Mouse (Mus musculus) liver (tissue): ENCODE measurements around the gene Sptbn1.
A peak's percentile ranks its signal among the peaks of the same experiment; 100 is the strongest.

Experiments
- DNase-seq: peaks from one replicate; pipeline ENCODE4 v3.0.0-alpha.2; 2020; ENCODE audit warnings: mixed read lengths

Gene Sptbn1

DNA sequence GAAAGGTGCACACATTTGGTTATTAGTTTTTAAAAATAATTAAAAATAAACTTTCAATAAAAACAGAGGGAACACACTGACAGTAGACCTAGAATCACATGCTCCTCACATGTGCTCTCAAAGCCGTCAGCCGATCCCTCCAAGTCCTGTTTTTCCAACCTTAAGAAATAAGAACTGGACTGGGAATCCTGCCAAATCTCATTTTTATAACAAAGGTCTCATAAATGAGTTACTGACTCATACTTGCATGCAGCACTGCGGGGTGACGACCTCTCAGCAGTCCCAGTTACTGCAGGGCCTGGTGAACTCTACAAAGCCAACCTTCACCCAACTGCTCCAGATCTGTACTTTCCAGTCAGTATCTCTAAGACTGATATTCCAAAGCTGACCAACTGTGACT is 58.5 kb downstream of the Sptbn1 start:
- no peak for DNase-seq

GRCm38 (mm10) chr11:30204398-30204797 is 63.6 kb downstream of the Sptbn1 start:
- DNase-seq = no peak

GRCm38 (mm10) chr11:30200391-30200790 is 67.6 kb downstream of the Sptbn1 start:
- no peak for DNase-seq

DNA sequence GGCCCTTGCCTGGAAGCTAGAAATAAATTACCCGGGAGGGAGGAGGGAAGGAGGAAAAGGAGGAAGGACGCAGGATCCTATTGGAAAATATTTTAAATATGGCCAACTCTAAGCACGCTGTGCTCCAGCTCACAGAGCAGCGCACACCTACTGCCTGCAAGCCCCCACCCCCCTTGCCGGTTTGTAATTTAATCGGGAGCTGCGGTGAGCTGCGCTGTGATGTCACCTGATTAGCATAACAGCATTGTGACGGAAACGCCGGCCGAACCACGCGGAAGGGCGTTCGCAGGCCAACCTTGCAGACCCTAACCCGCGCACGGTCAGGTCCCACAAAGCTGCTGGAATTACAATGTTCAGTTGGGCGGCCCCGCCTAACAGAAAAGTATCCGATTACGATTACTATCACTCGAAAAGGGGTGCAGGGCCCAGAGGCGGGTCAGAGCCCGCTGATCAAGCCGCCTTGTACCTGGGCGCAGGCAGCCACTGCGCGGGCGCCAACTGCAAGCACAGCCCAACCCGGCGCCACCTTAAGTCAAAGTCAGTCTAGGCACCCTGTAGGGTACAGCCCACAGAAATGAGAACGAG is 69.8 kb downstream of the Sptbn1 start:
- peak; percentile 79 for DNase-seq

DNA sequence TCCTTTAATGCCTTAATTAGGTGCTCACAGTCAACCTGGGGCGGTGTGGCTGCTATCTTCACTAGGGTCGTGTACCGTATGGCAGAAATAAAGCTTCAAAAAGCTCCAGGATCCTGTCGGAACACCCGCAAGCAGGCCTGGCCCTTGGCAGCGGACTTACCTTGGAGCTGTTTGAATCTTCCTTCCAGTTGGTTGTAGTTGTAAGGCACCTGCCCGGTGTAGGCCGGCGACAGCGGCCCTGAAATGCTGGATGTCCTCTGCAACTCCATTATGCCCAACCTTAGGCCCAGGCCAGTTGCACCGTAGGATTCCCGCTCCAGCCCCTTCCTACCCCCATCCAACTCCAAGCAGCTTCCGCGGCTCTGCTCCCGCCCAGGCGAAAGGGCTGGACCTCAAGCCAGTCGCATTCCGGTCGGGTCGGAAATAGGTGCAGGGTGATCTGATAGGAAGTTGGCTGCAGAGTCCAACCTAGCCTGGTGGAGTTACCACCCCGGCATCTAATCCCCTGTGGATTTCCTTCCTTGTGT is 70.3 kb downstream of the Sptbn1 start:
- peak; percentile 64 for DNase-seq

- DNase-seq = no peak
Observed at GRCm38 (mm10) chr11:30196368-30197070, 71.5 kb downstream of the Sptbn1 start.

DNA sequence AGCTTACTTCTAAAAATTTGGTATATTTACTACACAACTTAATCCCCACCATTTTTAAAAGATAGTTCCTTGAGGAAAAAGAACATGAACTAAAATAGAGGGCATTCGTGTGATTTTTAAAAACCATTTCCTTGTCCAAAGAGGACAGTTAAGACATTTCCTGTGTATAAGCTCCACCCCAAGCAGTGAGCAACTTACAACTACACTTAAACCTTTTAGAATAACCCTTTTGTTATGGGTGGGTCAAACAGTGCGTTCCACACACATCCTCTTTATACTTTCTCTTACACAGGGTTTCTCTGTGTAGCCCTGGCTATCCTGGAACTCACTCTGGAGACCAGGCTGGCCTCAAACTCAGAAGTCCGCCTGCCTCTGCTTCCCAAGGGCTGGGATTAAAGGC is 72.2 kb downstream of the Sptbn1 start:
- no peak for DNase-seq

- no peak for DNase-seq
Observed at GRCm38 (mm10) chr11:30194800-30195199, 73.2 kb downstream of the Sptbn1 start.

DNA sequence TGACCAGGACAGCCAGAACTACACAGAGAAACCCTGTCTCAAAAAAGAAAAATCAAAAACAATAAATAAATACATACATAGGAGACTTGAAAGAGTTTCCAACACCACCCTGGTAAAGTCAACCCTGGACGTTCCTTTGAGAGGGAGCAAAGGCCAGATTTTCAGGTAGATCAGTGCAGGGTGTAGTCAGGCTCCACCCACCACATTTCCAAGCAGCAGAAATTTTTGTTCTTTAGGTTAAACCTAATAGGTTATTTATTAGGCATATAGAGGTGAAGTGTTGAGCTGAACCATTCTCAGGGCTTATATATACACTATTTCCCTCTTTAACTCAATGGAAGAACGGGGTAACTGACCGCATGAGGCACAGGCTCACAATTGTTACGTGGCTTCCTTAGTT is 77.0 kb downstream of the Sptbn1 start:
- no peak for DNase-seq

DNA sequence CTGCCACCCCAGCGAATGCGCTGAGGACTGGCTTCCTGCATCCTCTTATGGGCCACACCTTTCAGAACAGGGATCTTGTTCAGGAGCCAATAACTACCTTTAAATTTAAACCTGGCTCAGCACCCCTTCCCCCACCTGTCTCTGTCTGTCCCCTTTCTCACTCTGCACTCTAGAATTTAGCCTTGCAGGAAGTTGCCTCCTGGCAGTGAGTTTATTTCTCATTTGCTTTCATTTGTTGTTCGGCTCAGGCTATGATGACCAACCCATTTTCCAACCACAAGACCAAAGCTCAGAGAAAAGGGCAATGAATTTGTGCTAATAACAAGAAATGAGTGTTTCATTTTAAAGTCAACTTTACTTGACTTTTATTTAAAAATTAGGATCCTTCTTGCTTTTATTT is 77.9 kb downstream of the Sptbn1 start:
- DNase-seq = no peak

GRCm38 (mm10) chr11:30186902-30187470 is 81.0 kb downstream of the Sptbn1 start:
- DNase-seq = peak; percentile 35

- DNase-seq = no peak
Observed at GRCm38 (mm10) chr11:30184527-30184926, 83.4 kb downstream of the Sptbn1 start.

GRCm38 (mm10) chr11:30182716-30183411 is 85.1 kb downstream of the Sptbn1 start:
- peak; percentile 29 for DNase-seq

DNA sequence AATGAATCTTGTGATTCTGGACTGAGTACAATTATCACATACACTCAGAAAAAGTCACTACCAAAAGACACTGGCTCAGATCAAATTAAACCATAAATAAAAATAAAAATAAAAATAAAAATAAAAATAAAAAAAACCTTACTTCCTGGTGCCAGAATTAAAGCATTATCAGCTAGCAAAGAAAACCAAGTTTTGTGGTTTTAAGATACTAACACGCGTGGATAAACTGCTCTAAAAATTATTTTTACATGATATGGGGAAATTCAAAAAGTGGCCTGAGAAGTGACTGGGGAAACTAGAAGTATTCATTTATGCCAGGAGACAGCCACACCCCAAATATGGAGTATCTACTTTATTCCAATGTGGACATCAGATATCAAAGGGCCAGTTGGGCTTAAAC is 89.8 kb downstream of the Sptbn1 start:
- DNase-seq = no peak

- DNase-seq = no peak
Observed at GRCm38 (mm10) chr11:30177145-30177840, 90.7 kb downstream of the Sptbn1 start.

DNA sequence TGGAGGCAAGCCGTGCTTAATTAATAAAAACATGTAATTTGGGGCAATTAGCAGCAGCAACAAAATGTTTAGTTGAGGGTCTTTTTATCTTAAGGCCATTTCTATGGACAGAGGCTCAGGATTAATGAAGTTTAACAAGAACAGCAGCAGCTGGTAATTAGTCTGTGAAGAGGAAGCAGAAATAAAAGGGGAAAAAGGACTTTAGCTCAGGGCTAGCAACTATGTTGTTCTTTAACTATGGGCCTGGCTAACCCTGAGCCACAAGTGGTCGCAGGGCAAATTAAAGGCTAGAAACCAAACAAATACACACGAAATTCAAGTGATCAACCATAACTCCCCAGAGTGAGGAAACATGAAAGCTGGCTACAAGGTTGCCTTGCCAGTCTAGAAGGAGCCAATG is 91.9 kb downstream of the Sptbn1 start:
- DNase-seq = no peak

- DNase-seq = no peak
Observed at GRCm38 (mm10) chr11:30175623-30176022, 92.4 kb downstream of the Sptbn1 start.

GRCm38 (mm10) chr11:30171586-30172178 is 96.3 kb downstream of the Sptbn1 start:
- no peak for DNase-seq

- no peak for DNase-seq
Observed at GRCm38 (mm10) chr11:30171184-30171583, 96.8 kb downstream of the Sptbn1 start.

DNA sequence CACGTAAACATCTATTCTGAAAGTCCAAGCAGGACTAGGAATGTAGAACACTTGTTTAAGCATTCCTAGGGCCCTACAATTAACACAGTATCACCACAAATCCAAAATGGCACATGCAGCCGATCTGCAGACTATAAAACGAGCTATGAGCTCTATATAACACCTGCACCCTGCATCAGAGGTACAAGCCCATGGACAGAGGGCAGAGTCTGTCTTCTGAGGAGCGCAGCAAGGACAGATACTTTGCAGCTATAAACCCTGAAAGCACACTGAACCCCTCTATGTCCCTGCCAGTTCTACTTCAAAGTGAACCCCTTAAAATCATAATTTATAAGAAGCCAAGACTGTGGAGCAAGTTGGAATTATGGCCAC is 101.4 kb downstream of the Sptbn1 start:
- no peak for DNase-seq

GRCm38 (mm10) chr11:30165861-30166550 is 102.0 kb downstream of the Sptbn1 start:
- DNase-seq = peak; percentile 76
